Mouse (Mus musculus) liver, postnatal 0 days (tissue): ENCODE data around the gene Phxr2. TPM values are rescaled to one million over a fixed set of nuclear protein-coding genes. Genes with fewer than 3 reads are reported as not detected.

Source experiments
- ATAC-seq: fragments of 200-750 bp; cut with Nextera tagmentation; 2 replicates; pipeline ENCODE4 v1.8.0; 2017; ENCODE audit warnings: mild to moderate bottlenecking, moderate library complexity
- DNase-seq: peaks from one replicate; pipeline ENCODE4 v3.0.0-alpha.2; 2016
- H3K27ac ChIP-seq: fragments of 300-500 bp; sonication (generic); 2 replicates; pipeline ENCODE4 v1.5.1; 2014; ENCODE audit warnings: antibody characterized with exemption, moderate library complexity, mild to moderate bottlenecking, low read depth
- H3K27me3 ChIP-seq: fragments of 300-500 bp; sonication (generic); 2 replicates; pipeline ENCODE4 v1.6.1; 2014; ENCODE audit warnings: low read length, control low read depth, mixed read lengths; ENCODE audit not compliant: insufficient read depth
- H3K36me3 ChIP-seq: fragments of 300-500 bp; sonication (generic); replicated peaks from 2 replicates; pipeline ENCODE4 v1.6.1; 2014; ENCODE audit warnings: mild to moderate bottlenecking, control low read depth, low read length, moderate library complexity, mixed read lengths; ENCODE audit not compliant: insufficient read depth
- H3K4me1 ChIP-seq: fragments of 300-500 bp; sonication (generic); 2 replicates; pipeline ENCODE4 v1.6.1; 2014; ENCODE audit warnings: antibody characterized with exemption, mild to moderate bottlenecking, control low read depth; ENCODE audit not compliant: insufficient read depth
- H3K4me2 ChIP-seq: fragments of 300-500 bp; sonication (generic); 2 replicates; pipeline ENCODE4 v1.6.1; 2014; ENCODE audit warnings: low read depth, mild to moderate bottlenecking, low read length, moderate library complexity, mixed read lengths
- H3K4me3 ChIP-seq: fragments of 300-500 bp; sonication (generic); 2 replicates; pipeline ENCODE4 v1.5.1; 2014; ENCODE audit warnings: low read depth, low read length
- H3K9ac ChIP-seq: fragments of 300-500 bp; sonication (generic); replicated peaks from 2 replicates; pipeline ENCODE4 v1.6.1; 2014; ENCODE audit warnings: mild to moderate bottlenecking, moderate library complexity
- H3K9me3 ChIP-seq: fragments of 300-500 bp; sonication (generic); 2 replicates; pipeline ENCODE4 v1.6.1; 2016; ENCODE audit warnings: mild to moderate bottlenecking, control low read depth, low read length, mixed read lengths
- CTCF ChIP-seq: sonication (generic); IDR thresholded peaks from 2 replicates; pipeline ENCODE4 v1.5.1; 2016; ENCODE audit warnings: antibody characterized with exemption, low read depth
- EP300 ChIP-seq: IDR thresholded peaks from 2 replicates; pipeline ENCODE4 v1.6.1; 2016; ENCODE audit warnings: antibody characterized with exemption, low read depth, mild to moderate bottlenecking
- WGBS: fragments of 180-500 bp; shearing (Covaris S2); extraction: QIAGEN DNeasy Blood & Tissue Kit; methylation state at CpG from one replicate; pipeline ENCODE4 v1.1.7; 2014; ENCODE audit not compliant: insufficient replicate concordance; 5-methylcytosine and 5-hydroxymethylcytosine counted together
- polyA plus RNA-seq: library from polyadenylated mRNA; unstranded; fragments of >200 nt; fragmentation: Nextera tagmentation; extraction: Ambion mirVana; gene quantifications from 2 replicates; pipeline ENCODE4 v1.2.1, GENCODE M21; 2015

Gene Phxr2
- polyA plus RNA-seq, 1 experiment from 2014 or later: not detected

GRCm38 (mm10) chr10:99136337-99136736 lies 10.2 kb upstream of the Phxr2 start:
- TF ChIP-seq CTCF: no peak
- no peak for TF ChIP-seq EP300
- Histone ChIP-seq H3K27me3 (no peaks in the 10 kb centered on the region), H3K4me3 (no peak overlapping the region), H3K27ac (no peak overlapping the region), H3K4me1 (no peaks in the 10 kb centered on the region), H3K9me3 (no peaks in the 10 kb centered on the region), H3K36me3 (no peaks in the 10 kb centered on the region), H3K9ac (no peak overlapping the region), H3K4me2 (no peak overlapping the region)
- ATAC-seq (no peak), DNase-seq (peak; percentile 37)
- WGBS: 64% methylated on average over 5 of the region's 5 CpGs

DNA sequence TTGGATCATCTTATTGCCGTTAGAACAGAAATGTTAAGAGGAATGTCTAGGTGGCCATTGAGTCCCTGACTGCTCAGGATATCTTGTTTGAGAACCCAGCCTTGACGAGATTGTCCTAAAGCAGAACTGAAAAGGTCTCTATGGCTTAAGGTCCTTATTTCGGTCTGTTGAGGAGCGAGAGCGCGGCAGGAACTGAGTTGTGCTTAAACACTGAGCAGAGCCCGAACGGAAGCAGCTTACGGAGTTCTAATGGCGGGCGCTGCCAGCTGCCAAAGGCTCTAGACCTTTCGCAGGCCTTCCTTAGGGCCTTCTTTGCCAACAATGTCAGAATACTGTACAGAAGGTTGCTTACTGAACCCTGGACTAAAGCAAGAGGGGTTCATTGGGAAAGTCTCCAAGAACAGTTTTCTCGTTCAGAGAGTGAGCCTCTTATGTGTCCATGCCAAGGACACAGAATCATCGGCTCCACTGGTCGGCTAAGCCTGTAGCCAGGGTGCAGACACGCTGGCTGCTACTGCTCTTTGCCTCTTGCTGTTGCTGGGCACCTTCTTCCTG lies 7.3 kb upstream of the Phxr2 start:
- TF ChIP-seq EP300: no peak
- TF ChIP-seq CTCF: no peak
- ATAC-seq (no peak), DNase-seq (no peak)
- no peaks in the 10 kb centered on the region for H3K9me3 ChIP-seq
- no peaks in the 10 kb centered on the region for H3K27me3 ChIP-seq
- 86% methylated on average over 16 of the region's 16 CpGs for WGBS
- peaks cover 3% of the 10 kb centered on the region; the same call in 1 of the 2 replicates for H3K4me1 ChIP-seq
- H3K4me2 ChIP-seq: no peak overlapping the region
- H3K27ac ChIP-seq: no peak overlapping the region
- no peak overlapping the region for H3K4me3 ChIP-seq
- H3K36me3 ChIP-seq: no peaks in the 10 kb centered on the region; the same call in 1 of the 2 replicates
- no peak overlapping the region for H3K9ac ChIP-seq

DNA sequence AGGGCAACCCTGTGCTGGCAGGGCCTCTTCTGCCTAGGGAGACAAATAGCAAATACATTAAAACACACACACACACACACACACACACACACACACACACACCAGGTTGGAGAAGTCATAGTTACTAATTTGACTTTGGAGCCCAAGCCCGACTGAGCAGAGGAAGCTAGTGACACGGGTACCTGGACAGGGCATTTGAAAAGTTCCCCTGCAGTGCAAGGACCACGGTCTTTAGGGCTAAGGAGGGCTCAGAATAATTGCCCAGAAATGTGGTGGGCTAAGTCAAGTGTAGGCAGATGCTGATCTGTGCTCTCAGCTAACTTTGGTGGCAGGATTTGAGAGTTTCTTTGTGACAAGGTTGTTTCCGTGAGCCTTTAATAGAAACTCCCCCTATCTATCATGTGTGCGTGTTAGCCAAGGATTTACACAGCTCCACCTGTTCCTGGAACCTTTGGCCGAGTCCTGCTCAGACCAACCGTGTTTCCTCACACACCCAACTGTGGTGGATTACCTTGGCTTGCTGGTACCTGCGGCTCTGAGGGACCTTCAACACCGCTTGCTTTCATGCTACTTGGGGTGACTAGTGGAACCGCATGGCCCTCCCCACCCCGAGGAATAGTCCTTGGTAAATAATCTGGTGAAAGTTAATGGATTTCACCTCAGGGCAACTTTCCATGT lies 6.6 kb upstream of the Phxr2 start:
- H3K4me2 ChIP-seq: no peak overlapping the region
- WGBS: 78% methylated on average over 11 of the region's 11 CpGs
- no peaks in the 10 kb centered on the region; the same call in 1 of the 2 replicates for H3K36me3 ChIP-seq
- DNase-seq (no peak), ATAC-seq (no peak)
- no peak overlapping the region; the same call in 1 of the 2 replicates for H3K27ac ChIP-seq
- H3K27me3 ChIP-seq: no peaks in the 10 kb centered on the region
- no peak overlapping the region for H3K9ac ChIP-seq
- H3K9me3 ChIP-seq: no peaks in the 10 kb centered on the region
- no peak for TF ChIP-seq CTCF
- TF ChIP-seq EP300: no peak
- H3K4me3 ChIP-seq: no peak overlapping the region
- peaks cover 4% of the 10 kb centered on the region for H3K4me1 ChIP-seq

GRCm38 (mm10) chr10:99132189-99132588 lies 6.1 kb upstream of the Phxr2 start:
- DNase-seq (peak; percentile 44), ATAC-seq (peak; percentile 58)
- TF ChIP-seq EP300 (no peak), CTCF (no peak)
- H3K9ac ChIP-seq: no peak overlapping the region
- H3K27me3 ChIP-seq: no peaks in the 10 kb centered on the region
- 67% methylated on average over 6 of the region's 6 CpGs for WGBS
- H3K27ac ChIP-seq: no peak overlapping the region; the same call in 1 of the 2 replicates
- no peak overlapping the region for H3K4me3 ChIP-seq
- H3K36me3 ChIP-seq: no peaks in the 10 kb centered on the region; the same call in 1 of the 2 replicates
- H3K4me1 ChIP-seq: peaks cover 9% of the 10 kb centered on the region
- H3K4me2 ChIP-seq: no peak overlapping the region
- no peaks in the 10 kb centered on the region for H3K9me3 ChIP-seq

DNA sequence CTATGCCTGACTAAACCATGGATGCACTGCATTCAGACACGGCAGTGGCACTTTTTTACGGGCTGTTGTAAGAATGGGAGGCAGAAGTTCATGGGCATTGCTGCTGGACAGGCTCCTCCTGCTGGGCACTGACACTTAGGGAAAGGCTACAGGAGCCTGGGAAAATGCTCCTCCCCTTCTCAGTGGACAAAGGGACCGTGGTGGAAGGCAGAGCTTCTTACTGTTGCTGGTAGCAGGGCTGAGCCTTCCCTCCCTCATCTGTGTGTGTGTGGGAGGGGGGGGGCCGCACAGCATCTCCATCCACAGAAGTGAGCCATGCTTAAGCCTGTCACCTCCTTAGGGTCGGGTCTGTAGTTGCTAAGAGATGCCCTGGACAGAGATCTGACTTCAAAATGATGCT lies 5.2 kb upstream of the Phxr2 start:
- ATAC-seq: no peak
- peaks cover 9% of the 10 kb centered on the region for H3K4me1 ChIP-seq
- no peak for DNase-seq
- H3K9ac ChIP-seq: no peak overlapping the region
- H3K27ac ChIP-seq: 0 out of 2 replicates have a peak overlapping the region, but pooled peaks have one; percentile 49
- H3K4me3 ChIP-seq: no peak overlapping the region
- WGBS: 64% methylated on average over 5 of the region's 5 CpGs
- H3K27me3 ChIP-seq: no peaks in the 10 kb centered on the region
- H3K9me3 ChIP-seq: no peaks in the 10 kb centered on the region
- no peaks in the 10 kb centered on the region; the same call in 1 of the 2 replicates for H3K36me3 ChIP-seq
- TF ChIP-seq EP300: no peak
- TF ChIP-seq CTCF: peak; percentile 20; the same call in 1 of the 2 replicates
- H3K4me2 ChIP-seq: 0 out of 2 replicates have a peak overlapping the region, but pooled peaks have one; percentile 29

DNA sequence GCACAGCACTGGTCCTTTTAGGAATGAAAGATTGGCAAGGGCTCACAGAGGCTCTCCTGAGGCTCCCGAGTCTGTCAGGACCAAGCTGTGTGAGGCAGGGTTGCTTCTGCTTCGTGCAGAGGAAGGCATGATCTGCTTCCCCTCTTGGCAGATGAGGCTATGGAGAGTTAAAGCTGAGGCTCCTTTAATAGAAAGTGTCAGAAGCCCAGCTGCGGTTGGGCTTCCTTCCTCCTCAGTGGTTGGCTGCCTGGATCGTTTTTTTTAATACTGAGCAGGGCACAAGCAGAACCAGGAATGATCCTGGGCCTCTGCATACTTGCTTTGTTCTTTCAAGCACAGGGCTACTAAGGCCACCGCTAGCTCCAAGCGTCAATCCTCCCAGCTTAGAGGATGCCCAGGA lies 4.5 kb upstream of the Phxr2 start:
- DNase-seq: no peak
- Histone ChIP-seq H3K27ac (peak overlapping the region; percentile 67), H3K36me3 (no peaks in the 10 kb centered on the region; the same call in 1 of the 2 replicates), H3K4me1 (peaks cover 9% of the 10 kb centered on the region), H3K4me3 (no peak overlapping the region), H3K4me2 (peak overlapping the region; percentile 29; the same call in 1 of the 2 replicates), H3K9me3 (no peaks in the 10 kb centered on the region), H3K27me3 (no peaks in the 10 kb centered on the region), H3K9ac (no peak overlapping the region)
- 24% methylated on average over 6 of the region's 6 CpGs for WGBS
- TF ChIP-seq EP300: no peak
- no peak for TF ChIP-seq CTCF
- peak; percentile 31 for ATAC-seq
